Mouse (Mus musculus) midbrain, embryonic 13.5 days (tissue): ENCODE results near the gene Fam136a. TPM values are rescaled to one million over a fixed set of nuclear protein-coding genes. Genes with fewer than 3 reads are reported as not detected.
"Not testable (repeated sequence)": the region's sequence is repeated elsewhere in the genome, so short reads cannot be mapped to it uniquely, and the experiment has no call there.

Experiments
- ATAC-seq: fragments of 200-750 bp; cut with Nextera tagmentation; 2 replicates; pipeline ENCODE4 v1.8.0; 2017; ENCODE audit warnings: mild to moderate bottlenecking, moderate TSS enrichment, moderate library complexity
- H3K27ac ChIP-seq: fragments of 300-500 bp; sonication (generic); 2 replicates; pipeline ENCODE4 v1.5.1; 2015; ENCODE audit warnings: inconsistent platforms, mild to moderate bottlenecking, moderate library complexity
- H3K27me3 ChIP-seq: fragments of 300-500 bp; sonication (generic); 2 replicates; pipeline ENCODE4 v1.6.1; 2015; ENCODE audit warnings: mild to moderate bottlenecking, inconsistent platforms
- H3K36me3 ChIP-seq: fragments of 300-500 bp; sonication (generic); 2 replicates; pipeline ENCODE4 v1.6.1; 2015; ENCODE audit warnings: mild to moderate bottlenecking, inconsistent platforms
- H3K4me1 ChIP-seq: fragments of 300-500 bp; sonication (generic); replicated peaks from 2 replicates; pipeline ENCODE4 v1.6.1; 2015; ENCODE audit warnings: inconsistent platforms
- H3K4me2 ChIP-seq: fragments of 300-500 bp; sonication (generic); replicated peaks from 2 replicates; pipeline ENCODE4 v1.6.1; 2015; ENCODE audit warnings: moderate library complexity, mild to moderate bottlenecking, inconsistent platforms
- H3K4me3 ChIP-seq: fragments of 300-500 bp; sonication (generic); replicated peaks from 2 replicates; pipeline ENCODE4 v1.5.1; 2015; ENCODE audit warnings: mild to moderate bottlenecking, inconsistent platforms
- H3K9ac ChIP-seq: fragments of 300-500 bp; sonication (generic); replicated peaks from 2 replicates; pipeline ENCODE4 v1.6.1; 2015; ENCODE audit warnings: mild to moderate bottlenecking, inconsistent platforms
- H3K9me3 ChIP-seq: fragments of 300-500 bp; sonication (generic); 2 replicates; pipeline ENCODE4 v1.6.1; 2016; ENCODE audit warnings: mild to moderate bottlenecking, inconsistent platforms
- WGBS: fragments of 180-500 bp; shearing (Covaris S2); methylation state at CpG from one replicate; pipeline ENCODE4 v1.1.7; 2015; 5-methylcytosine and 5-hydroxymethylcytosine counted together
- polyA plus RNA-seq: library from polyadenylated mRNA; unstranded; fragments of >200 nt; fragmentation: Nextera tagmentation; extraction: Ambion mirVana; gene quantifications from 2 replicates; pipeline ENCODE4 v1.2.1, GENCODE M21; 2015

The Fam136a gene
- polyA plus RNA-seq, 1 experiment from 2014 or later = 134 TPM

DNA sequence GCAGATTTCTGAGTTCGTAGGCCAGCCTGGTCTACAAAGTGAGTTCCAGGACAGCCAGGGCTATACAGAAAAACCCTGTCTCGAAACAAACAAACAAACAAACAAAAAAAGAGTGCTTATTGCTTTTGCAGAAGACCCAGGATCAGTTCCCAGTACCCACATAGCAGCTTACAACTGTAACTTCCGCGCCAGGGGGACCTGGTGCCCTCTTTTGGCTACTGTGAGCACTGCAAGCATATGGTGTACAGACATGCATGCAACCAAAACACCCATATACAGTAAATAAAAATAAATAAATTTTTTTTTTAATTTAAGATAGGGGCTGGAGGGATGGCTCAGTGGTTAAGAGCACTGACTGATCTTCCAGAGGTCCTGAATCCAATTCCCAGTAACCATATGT is 29.1 kb upstream of the Fam136a start:
- not testable (repeated sequence) for H3K4me3 ChIP-seq, H3K27ac ChIP-seq, H3K9ac ChIP-seq, H3K4me1 ChIP-seq, H3K9me3 ChIP-seq, H3K4me2 ChIP-seq, ATAC-seq, H3K27me3 ChIP-seq, H3K36me3 ChIP-seq
- WGBS = 87% methylated on average over 4 of the region's 4 CpGs

DNA sequence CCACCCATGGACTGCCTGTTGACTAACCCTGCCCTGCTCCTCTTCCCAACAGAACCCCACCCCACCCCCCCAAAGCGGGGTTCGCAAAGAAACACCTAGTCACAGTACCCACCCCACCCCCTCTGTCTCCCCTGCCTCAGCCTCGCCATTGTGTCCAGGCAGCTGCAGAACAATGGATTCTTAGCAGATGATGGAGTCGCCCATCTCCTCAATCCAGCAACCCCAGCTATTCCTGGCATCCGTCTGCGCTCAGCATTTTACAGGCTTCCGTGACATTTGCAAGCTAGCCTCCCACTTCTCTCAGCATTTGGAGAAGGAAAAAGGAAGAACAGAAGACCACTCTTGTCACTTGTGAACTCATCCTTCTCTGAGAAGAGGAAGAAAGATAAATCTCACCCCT is 21.8 kb upstream of the Fam136a start:
- H3K4me1 ChIP-seq = peaks cover 10% of the 10 kb centered on the region
- peak overlapping the region; percentile 11 for H3K4me3 ChIP-seq
- 3% methylated on average over 7 of the region's 7 CpGs for WGBS
- H3K9ac ChIP-seq = peak overlapping the region; percentile 39
- H3K4me2 ChIP-seq = peak overlapping the region; percentile 41
- H3K27ac ChIP-seq = peak overlapping the region; percentile 30; the same call in 1 of the 2 replicates
- no peaks in the 10 kb centered on the region for H3K27me3 ChIP-seq
- no peak for ATAC-seq
- H3K9me3 ChIP-seq = no peaks in the 10 kb centered on the region
- H3K36me3 ChIP-seq = no peaks in the 10 kb centered on the region

DNA sequence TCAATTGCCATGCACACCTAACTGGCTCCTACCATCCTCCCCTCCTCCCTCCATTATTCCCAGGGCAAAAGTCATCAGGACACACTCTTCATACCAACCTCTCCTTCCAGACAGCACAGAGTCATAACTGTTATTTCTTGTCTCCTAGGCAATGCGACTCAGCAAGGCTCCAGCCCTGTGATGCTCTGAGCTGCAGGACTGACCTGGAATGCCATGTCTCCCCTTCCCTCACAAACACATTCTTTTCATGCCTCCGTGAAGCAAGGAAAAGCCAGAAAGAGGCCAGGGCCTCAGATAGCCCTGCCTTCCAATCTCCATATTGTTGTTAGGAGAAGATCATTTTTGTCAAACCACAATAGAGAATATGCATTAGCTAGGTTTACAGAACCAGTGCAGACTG is 19.4 kb upstream of the Fam136a start:
- Histone ChIP-seq H3K4me1 (peaks cover 10% of the 10 kb centered on the region), H3K4me3 (no peak overlapping the region), H3K9ac (no peak overlapping the region), H3K36me3 (no peaks in the 10 kb centered on the region), H3K4me2 (no peak overlapping the region), H3K27ac (no peak overlapping the region), H3K27me3 (no peaks in the 10 kb centered on the region), H3K9me3 (no peaks in the 10 kb centered on the region)
- WGBS = 78% methylated on average over 2 of the region's 2 CpGs
- ATAC-seq = no peak

DNA sequence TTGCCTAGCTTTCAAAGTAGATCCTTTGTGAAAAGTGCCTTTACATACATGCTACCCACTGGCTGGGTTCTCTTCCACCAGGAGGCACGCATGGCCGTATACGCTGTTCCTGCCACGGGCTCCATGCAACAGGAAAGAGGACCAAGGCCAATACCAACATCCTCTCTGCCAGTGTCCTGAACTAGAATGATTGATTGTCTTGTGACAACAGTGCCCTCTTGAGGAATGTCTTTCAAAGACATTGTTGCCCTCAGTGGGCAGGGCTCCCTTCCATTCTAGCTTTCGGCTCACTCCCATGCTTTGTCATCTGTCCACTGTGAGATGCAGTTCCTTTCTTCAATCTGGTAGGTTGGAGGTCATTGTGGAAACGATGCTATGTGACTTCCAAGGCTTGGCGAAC is 16.2 kb upstream of the Fam136a start:
- 62% methylated on average over 7 of the region's 7 CpGs for WGBS
- Histone ChIP-seq H3K9me3 (no peaks in the 10 kb centered on the region), H3K9ac (no peak overlapping the region), H3K4me2 (no peak overlapping the region), H3K36me3 (no peaks in the 10 kb centered on the region), H3K27ac (no peak overlapping the region), H3K4me1 (peaks cover 2% of the 10 kb centered on the region), H3K4me3 (no peak overlapping the region), H3K27me3 (no peaks in the 10 kb centered on the region)
- no peak for ATAC-seq

DNA sequence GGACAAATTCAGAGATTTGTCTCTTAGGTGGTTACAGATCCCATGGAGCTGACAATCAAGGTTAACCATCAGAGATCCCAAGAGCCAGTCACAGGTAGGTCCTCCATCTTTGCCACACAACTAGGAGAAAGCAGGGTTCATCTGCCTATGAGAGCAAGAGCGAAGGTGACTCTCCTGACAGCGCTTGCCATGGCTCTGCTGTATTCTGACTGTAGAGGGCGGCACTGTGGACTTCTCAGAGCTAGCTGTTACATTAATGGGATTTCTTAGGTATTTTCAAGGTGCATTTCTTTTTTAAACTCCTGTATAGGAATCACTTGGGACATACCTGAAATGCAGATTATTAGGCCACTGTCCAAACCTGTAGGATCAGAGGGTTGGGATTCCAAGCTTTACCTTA is 10.5 kb upstream of the Fam136a start:
- H3K27me3 ChIP-seq = no peaks in the 10 kb centered on the region
- no peak overlapping the region for H3K9ac ChIP-seq
- H3K36me3 ChIP-seq = no peaks in the 10 kb centered on the region
- H3K4me1 ChIP-seq = no peaks in the 10 kb centered on the region
- no peak overlapping the region for H3K4me3 ChIP-seq
- no peaks in the 10 kb centered on the region for H3K9me3 ChIP-seq
- H3K27ac ChIP-seq = no peak overlapping the region
- ATAC-seq = no peak
- WGBS = 52% methylated on average over 3 of the region's 3 CpGs
- H3K4me2 ChIP-seq = no peak overlapping the region

DNA sequence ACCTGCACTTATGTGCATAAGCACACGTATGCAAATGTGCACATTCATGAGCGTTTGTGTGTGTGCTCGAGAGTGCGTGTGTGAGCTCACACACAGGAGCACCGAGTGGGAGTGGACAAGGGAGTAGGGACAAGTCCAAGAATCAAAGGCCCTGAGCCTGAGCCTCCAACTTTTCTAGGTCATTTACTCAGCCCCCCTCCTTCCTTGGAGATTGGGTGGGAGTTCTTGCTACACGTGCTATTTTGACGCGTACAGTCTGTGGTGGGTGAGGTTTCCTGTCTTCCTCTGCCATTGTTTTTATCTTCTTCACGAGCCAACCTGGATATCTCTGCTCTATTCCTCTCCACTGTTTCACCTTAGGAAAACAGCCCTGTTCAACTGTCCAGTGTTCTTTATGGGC is 8.5 kb upstream of the Fam136a start:
- H3K27me3 ChIP-seq = no peaks in the 10 kb centered on the region
- no peaks in the 10 kb centered on the region for H3K9me3 ChIP-seq
- no peaks in the 10 kb centered on the region for H3K4me1 ChIP-seq
- no peak overlapping the region for H3K4me2 ChIP-seq
- no peak overlapping the region for H3K9ac ChIP-seq
- H3K27ac ChIP-seq = no peak overlapping the region
- H3K4me3 ChIP-seq = no peak overlapping the region
- no peaks in the 10 kb centered on the region for H3K36me3 ChIP-seq
- 84% methylated on average over 9 of the region's 9 CpGs for WGBS
- no peak for ATAC-seq

DNA sequence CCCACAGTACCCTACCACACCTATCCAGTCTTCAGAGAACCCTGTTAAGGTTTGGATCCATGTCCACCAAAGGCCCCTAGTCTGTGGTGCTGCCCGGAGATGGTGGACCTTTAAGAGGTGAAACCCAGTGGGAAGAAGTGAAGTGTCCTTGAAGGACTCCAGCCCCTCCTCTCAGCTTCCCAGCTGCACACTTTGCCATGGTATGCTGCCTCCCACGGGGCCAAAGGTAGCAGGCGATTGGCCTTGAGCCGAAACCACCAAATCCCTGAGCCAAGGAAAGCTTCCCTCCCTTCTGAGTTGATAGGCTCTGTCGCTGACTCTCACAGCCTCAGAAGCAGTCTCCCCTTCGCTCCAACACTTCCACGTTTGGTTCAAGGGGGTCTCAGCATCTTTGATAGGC is 4.8 kb upstream of the Fam136a start:
- H3K27me3 ChIP-seq = no peaks in the 10 kb centered on the region
- no peaks in the 10 kb centered on the region for H3K9me3 ChIP-seq
- no peaks in the 10 kb centered on the region for H3K36me3 ChIP-seq
- H3K4me3 ChIP-seq = no peak overlapping the region
- H3K9ac ChIP-seq = no peak overlapping the region
- ATAC-seq = no peak
- 76% methylated on average over 7 of the region's 7 CpGs for WGBS
- H3K4me1 ChIP-seq = peaks cover 12% of the 10 kb centered on the region
- no peak overlapping the region for H3K27ac ChIP-seq
- H3K4me2 ChIP-seq = no peak overlapping the region

DNA sequence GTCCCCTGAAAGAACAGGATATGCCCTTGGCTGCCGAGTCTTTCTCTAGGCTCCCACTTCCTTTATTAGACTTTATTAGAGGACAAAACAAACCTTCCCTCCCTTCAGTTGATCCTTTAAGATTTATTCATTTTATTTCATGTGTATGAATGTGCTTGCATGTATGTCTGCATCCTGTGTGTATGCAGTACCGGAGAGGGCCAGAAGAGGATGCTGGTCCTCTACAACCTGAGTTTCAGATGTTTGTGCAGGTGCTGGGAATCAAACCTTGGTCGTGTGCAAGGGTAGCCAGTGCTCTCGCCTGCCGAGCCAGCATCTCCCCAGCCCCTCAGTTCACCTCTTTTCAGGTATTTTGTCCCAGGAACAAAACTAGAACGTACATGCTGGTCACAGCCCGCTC is 4.1 kb upstream of the Fam136a start:
- 87% methylated on average over 7 of the region's 7 CpGs for WGBS
- no peak for ATAC-seq

DNA sequence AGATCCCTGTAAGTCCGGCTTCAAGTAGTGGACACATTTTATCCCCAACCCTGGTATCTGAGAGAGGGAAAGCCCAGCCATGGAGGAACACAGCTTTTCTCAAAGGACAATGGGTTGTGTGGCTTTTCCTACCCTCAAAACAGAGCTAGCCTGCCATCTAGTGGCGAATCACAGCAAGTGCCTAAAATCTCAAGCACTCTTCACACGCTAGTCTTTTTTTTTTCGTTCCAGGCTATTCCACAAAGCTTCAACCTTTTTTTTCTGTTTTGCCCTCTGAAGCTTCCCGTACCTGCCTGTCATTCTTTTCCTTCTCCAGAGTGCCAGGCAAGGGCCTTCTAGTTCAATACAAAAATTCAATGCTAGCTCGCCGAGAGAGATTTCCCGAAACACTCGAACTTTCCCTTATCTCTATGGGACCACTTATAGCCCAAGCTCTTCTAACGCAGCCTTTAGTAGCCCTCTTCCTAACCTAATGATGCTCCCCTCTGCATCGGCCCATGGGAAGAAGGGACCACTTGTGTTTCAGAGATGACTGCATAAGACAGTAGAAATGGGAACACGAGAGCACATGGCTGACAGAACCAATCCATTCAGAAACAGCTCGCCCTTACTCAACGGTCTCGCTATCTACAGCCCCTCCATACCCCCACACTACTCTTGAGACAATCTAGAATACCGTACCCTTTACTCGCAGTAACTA is 854 bp upstream of the Fam136a start:
- 1% methylated on average over 17 of the region's 17 CpGs for WGBS
- Histone ChIP-seq H3K9ac (peak overlapping the region; percentile 76), H3K4me2 (peak overlapping the region; percentile 66), H3K4me1 (peaks cover 24% of the 10 kb centered on the region), H3K27me3 (no peaks in the 10 kb centered on the region), H3K9me3 (no peaks in the 10 kb centered on the region), H3K4me3 (peak overlapping the region; percentile 71), H3K27ac (peak overlapping the region; percentile 93), H3K36me3 (peaks cover 17% of the 10 kb centered on the region; the same call in 1 of the 2 replicates)
- ATAC-seq = peak; percentile 65

More for the DNA sequence above, 4.1 kb upstream of the Fam136a start:
- no peaks in the 10 kb centered on the region for H3K27me3 ChIP-seq
- H3K9me3 ChIP-seq = no peaks in the 10 kb centered on the region
- no peak overlapping the region for H3K9ac ChIP-seq
- H3K27ac ChIP-seq = no peak overlapping the region
- H3K4me3 ChIP-seq = no peak overlapping the region
- H3K4me1 ChIP-seq = peaks cover 16% of the 10 kb centered on the region
- no peaks in the 10 kb centered on the region for H3K36me3 ChIP-seq
- no peak overlapping the region for H3K4me2 ChIP-seq

DNA sequence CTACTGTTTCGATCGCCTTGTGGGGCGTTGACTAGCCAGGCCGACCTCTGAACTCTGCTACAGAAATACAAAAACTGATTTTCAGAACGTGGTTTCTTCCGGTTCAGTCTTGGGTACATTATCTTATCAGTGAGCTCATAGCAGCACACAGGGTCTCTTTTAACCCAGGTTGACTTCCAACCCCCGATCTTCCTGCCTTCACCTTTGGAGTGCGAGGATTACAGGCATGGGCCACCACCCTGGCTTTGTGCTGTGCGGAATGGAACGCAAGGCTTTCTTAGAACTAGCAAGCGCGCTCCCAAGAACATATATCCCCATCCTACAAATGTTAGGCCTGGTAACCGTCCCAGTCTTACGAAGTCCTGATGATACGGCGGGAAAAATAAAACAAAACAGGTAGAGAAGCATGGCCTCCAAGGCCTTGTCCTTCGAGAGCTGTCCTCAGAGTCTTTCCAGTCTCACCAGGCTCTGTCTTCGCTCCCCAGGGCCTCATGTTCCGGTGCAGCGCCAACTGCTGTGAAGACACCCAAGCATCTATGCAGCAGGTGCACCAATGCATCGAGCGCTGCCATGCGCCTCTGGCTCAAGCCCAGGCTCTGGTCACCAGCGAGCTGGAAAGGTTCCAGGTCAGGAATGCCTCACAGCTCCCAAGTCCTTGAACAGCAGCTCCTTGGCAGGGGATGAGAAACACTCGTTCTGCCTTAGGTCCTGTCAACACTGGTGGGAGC is 843 bp downstream of the Fam136a start:
- H3K9me3 ChIP-seq = no peaks in the 10 kb centered on the region
- H3K9ac ChIP-seq = peak overlapping the region; percentile 76
- H3K27ac ChIP-seq = peak overlapping the region; percentile 93
- peak overlapping the region; percentile 66 for H3K4me2 ChIP-seq
- peaks cover 33% of the 10 kb centered on the region for H3K4me1 ChIP-seq
- ATAC-seq = 0 out of 2 replicates have a peak, but pooled peaks have one; percentile 2
- H3K4me3 ChIP-seq = peak overlapping the region; percentile 71
- peaks cover 17% of the 10 kb centered on the region; the same call in 1 of the 2 replicates for H3K36me3 ChIP-seq
- no peaks in the 10 kb centered on the region for H3K27me3 ChIP-seq
- 42% methylated on average over 25 of the region's 25 CpGs for WGBS

DNA sequence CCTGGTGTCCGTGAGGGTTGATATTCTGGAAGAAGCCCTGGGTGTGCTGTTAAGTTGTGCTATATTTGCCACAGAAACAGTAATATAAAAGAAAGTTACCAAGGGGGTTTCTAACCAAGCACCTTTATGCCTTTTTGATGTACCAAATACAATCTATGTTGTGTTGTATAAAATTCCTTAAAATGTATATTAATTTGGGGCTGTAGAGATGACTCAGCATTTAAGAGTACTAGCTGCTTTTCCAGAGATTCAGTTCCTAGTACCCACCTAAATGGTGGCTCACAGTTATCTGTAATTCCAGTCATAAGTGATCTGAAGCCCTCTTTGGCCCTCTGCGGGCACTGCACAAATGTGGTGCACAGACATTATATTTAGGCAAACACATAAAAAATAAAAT is 1.4 kb downstream of the Fam136a start:
- peak overlapping the region; percentile 71 for H3K4me3 ChIP-seq
- H3K4me2 ChIP-seq = peak overlapping the region; percentile 66
- no peaks in the 10 kb centered on the region for H3K9me3 ChIP-seq
- no peak overlapping the region; the same call in 1 of the 2 replicates for H3K27ac ChIP-seq
- WGBS = 68% methylated on average over 2 of the region's 2 CpGs
- no peaks in the 10 kb centered on the region for H3K27me3 ChIP-seq
- 0 out of 2 replicates have a peak overlapping the region, but pooled peaks have one; percentile 76 for H3K9ac ChIP-seq
- no peak for ATAC-seq
- peaks cover 33% of the 10 kb centered on the region for H3K4me1 ChIP-seq
- peaks cover 17% of the 10 kb centered on the region; the same call in 1 of the 2 replicates for H3K36me3 ChIP-seq

DNA sequence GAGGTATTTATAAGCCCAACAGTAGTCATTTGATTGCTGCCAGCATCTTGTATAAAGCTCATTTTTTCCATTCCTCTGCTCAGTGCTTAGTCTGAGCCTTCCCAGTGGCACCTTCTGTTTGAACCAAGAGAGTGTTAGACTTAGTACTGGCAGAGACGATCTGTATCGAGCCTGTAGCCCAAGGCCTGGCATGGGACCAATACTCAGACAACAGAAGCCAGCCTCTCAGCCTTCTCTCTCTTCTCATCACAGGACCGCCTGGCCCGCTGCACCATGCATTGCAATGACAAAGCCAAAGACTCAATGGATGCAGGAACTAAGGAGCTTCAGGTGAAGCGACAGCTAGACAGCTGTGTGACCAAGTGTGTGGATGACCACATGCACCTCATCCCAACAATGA is 3.0 kb downstream of the Fam136a start:
- H3K4me2 ChIP-seq = no peak overlapping the region
- no peaks in the 10 kb centered on the region for H3K9me3 ChIP-seq
- peaks cover 49% of the 10 kb centered on the region for H3K4me1 ChIP-seq
- no peaks in the 10 kb centered on the region for H3K27me3 ChIP-seq
- H3K36me3 ChIP-seq = peaks cover 17% of the 10 kb centered on the region; the same call in 1 of the 2 replicates
- ATAC-seq = no peak
- WGBS = 92% methylated on average over 5 of the region's 5 CpGs
- no peak overlapping the region for H3K27ac ChIP-seq
- no peak overlapping the region for H3K9ac ChIP-seq
- no peak overlapping the region for H3K4me3 ChIP-seq
